Mouse (Mus musculus) adrenal gland, postnatal 14 days (tissue): ENCODE measurements at regions not wholly inside any gene's neighbourhood (a gene's known extent, or its start where the extent isn't known, plus 50 kb on each side); places are given as distances from the start of the nearest gene placed in this dataset.

Experiments
- DNase-seq: peaks from one replicate; pipeline ENCODE4 v3.0.0; 2021; ENCODE audit warnings: mixed read lengths

DNA sequence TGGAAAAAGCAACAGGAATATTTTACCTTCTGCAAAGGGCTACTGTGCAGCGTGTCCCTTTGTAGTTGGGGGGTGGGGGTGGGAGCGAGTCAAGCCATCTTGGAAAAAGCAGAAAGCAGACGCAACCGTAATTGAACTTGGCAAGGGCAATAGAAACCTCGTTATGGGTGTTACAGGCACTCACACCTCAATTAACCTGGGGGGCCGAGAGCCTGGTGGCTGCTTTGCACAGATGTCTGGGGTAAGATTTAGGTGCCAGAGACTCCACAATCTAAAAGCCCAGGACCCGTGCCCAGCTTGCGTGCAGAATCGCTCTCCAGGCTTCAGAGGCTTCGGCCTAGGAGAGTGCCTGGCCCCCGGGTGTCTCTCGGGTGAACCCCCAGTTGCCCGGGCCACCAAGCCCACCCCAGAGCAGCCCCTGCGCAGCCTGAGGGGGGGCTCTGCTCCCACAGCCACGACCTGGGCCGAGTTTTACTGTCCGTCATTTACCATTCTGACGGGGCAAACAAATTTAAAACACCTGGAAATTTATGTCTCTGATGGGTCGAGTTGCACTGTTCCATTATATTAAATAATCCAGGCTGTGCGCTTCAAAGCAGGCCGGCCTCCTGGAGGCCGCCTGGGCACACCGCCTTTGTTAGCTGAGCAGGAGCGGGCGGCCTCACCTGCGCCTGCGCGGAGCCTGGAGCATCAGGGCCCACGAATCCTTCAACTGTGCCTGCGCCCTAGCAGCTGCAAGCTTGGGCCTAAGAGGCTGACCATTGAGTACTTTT, 212.4 kb downstream of the Srbd1 start:
- DNase-seq: no peak

DNA sequence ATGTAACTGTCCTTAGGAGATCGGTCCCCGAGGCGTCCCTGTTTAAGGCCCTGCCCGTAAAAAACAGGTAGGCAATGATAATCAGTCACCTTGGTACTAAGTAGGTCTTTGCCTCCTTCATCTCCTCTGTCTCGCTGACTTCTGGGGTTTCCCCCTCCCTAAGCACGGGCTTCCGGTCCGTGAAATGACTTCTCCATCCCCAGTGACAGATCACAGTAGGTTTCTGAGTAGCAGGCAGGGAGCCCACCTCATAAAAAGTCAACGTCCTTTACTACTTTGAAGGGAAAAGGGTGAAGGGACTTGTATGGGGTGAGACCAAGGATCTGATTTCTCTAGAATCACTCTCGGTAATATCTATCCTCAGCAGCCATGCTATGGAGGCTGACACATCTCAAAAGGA, 213.0 kb downstream of the Srbd1 start:
- DNase-seq: no peak

- no peak for DNase-seq
These were observed 214.2 kb downstream of the Srbd1 start for GRCm38 (mm10) chr17:85930789-85931188.

- peak; percentile 13 for DNase-seq
These were observed 214.6 kb downstream of the Srbd1 start for GRCm38 (mm10) chr17:85930331-85930730.

DNA sequence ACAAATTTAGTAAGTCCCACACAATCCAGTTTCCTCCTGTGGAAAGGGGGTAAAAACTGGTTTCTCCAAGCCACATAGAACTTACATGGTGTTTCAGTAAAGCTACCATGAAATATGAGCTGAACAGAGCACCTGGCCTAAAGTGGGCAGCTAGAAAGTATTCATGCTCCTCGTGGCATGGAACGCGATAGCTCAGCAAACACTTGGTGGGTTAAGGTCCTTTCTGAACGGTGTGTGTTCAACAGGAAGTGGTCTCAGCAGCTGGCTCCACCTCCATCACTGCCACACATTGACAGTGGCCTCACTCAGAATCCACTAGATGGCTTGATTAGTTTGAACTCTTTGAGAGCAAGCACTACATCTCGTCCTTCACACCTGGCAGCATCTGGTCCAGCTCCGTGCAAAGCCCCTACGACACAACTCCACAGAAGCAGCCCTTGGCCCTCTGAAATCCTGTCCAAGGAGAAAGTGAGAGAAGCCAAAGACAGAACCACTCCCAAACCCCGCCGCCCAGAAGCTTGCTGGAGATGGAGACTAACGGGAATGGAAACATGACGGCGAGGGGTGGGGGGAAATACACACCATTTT, 215.2 kb downstream of the Srbd1 start:
- no peak for DNase-seq

- DNase-seq: peak; percentile 19
These were observed 216.4 kb downstream of the Srbd1 start for GRCm38 (mm10) chr17:85928543-85928942.

DNA sequence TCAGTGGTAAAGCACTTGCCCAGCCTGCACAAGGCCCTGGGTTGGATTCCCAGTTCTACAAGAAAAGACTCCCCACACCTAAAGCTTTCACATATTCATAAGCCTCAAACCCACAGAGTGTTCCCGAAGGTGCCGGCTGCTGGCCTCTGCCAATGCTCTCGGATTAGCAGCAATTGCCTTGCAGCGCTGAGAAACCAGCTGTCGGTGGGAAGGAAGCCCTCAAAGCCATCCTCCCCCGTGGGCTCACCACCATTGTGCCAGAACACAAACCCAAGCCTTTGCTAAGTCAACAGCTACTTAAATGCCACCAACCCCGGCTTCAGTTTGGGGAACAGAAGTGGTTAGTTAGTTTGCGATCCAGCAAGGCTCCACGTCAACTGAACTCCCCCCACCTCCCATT, 217.7 kb downstream of the Srbd1 start:
- DNase-seq: no peak

GRCm38 (mm10) chr17:85926044-85926443, 218.9 kb downstream of the Srbd1 start:
- no peak for DNase-seq

DNA sequence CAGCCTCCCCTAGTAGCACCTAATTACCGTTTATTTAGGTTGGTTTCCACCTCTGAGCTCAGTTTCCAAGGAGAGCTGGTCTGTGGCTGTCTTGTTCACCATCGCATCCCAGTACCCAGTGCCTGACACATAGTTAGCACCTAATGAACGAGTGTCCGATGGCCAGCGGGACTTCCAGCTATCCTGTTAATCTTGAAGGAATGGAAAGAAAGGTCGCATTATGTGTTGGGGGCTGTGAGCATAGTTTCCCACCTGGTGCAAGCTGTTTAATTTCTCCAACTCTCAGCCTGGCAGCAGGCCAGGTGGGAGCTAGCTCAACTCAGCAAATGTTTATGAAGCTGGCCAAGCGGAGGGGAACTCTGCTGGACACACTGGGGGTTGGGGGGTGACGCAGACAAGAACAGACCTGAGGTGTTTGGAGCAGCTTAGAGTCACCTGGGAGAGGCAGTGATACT, 223.7 kb downstream of the Srbd1 start:
- no peak for DNase-seq

- no peak for DNase-seq
These were observed 225.1 kb downstream of the Srbd1 start for GRCm38 (mm10) chr17:85919868-85920267.

- DNase-seq: no peak
These were observed 227.8 kb upstream of the Six2 start for GRCm38 (mm10) chr17:85915870-85916269.

GRCm38 (mm10) chr17:85914062-85914461, 226.0 kb upstream of the Six2 start:
- no peak for DNase-seq

GRCm38 (mm10) chr17:85908709-85909108, 220.6 kb upstream of the Six2 start:
- no peak for DNase-seq

DNA sequence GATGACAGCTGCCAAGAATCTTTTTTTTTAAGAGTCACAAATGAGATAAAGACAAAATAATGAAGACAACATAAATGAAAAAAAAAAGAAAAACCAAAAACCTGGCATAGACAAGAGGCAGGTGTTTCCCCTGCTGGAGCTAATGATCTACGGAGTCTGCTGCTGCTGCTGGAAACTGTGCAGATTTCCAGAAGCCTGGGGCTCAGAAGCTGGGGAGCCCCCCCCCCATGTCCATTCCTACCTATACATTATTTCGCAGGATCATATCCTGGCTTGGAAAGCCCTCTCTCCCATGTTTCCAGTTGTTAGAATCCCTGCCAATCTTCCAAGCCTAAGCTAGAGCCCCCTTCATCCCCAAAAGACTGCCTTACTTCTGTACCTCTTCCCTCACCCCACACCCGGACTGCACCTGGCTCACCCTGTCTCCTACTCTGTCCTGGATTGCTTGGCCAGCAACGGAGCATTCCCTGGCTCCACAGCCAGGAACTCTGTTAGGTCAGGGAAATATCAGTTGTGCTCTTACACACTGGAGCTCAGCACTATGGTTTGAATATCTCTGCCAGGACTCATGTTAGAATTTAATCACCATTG, 218.6 kb upstream of the Six2 start:
- DNase-seq: no peak

- no peak for DNase-seq
These were observed 214.5 kb upstream of the Six2 start for GRCm38 (mm10) chr17:85902575-85902974.

- no peak for DNase-seq
These were observed 211.0 kb upstream of the Six2 start for GRCm38 (mm10) chr17:85899096-85899495.

GRCm38 (mm10) chr17:85895978-85896377, 207.9 kb upstream of the Six2 start:
- no peak for DNase-seq

DNA sequence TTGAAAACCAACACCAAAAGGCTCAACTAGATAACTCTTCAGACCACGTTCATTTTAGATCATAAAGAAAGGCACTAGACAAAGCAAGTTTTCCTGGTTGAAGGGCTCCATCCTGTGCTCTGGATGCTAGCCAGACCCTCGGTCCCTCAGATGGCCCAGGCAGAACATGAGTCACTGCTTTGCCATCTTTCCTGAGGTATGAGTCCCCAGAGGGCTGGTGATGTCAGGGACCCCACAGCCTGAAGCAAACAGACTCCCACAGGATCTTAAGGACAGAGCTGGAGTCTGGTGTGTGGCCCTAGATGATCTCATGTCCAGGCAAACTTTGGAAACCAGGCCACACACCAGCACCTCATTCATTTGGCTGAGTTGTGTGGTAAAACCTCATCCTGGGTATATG, 203.2 kb upstream of the Six2 start:
- DNase-seq: peak; percentile 31

- DNase-seq: no peak
These were observed 201.9 kb upstream of the Six2 start for GRCm38 (mm10) chr17:85889746-85890532.

GRCm38 (mm10) chr17:85888568-85889398, 200.7 kb upstream of the Six2 start:
- no peak for DNase-seq

GRCm38 (mm10) chr17:85886675-85887074, 198.6 kb upstream of the Six2 start:
- no peak for DNase-seq

- peak; percentile 29 for DNase-seq
These were observed 198.2 kb upstream of the Six2 start for GRCm38 (mm10) chr17:85886237-85886636.
